Mouse (Mus musculus): Measurements from ENCODE around the gene Chmp4b.

Gene Chmp4b

DNA sequence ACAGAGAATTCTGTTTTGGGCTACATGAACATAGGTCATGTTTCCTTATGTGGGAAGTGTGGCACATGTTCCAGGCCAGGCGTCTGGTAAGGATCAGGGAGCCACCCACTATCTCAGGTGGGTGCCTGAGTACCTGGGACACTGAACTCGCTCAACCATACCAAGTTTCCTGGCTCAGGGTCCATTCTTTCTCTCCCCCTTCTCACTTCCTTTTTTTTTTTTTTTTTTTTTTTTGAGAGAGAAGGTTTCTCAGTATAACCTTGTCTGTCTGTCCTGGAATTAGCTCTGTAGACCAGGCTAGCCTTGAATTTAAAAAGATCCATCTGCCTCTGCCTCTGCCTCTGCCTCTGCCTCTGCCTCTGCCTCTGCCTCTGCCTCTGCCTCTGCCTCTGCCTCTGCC is 68.8 kb downstream of the Chmp4b start:
- no peak for DNase-seq (ENCODE audit: low spot score)

DNA sequence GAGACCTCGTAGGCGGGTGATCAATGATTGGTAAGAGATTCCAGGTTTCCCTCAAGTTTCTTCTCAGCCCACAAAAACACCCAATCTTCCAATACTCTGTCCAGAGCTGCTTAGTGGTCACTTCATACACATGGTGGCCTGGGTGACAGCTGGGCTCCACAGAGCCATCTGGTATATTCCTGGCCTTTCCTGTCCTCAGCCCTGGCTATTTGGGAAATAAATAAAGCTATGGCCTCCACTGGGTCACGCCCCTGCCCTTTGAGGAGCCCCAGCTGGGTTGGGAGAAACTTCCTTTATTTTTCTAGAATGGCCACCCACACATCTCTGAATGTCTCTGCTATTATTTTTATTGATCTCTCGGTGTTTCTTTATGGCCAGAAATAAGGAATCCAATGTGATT is 72.0 kb downstream of the Chmp4b start:
- DNase-seq (ENCODE audit: low spot score), result no peak

DNA sequence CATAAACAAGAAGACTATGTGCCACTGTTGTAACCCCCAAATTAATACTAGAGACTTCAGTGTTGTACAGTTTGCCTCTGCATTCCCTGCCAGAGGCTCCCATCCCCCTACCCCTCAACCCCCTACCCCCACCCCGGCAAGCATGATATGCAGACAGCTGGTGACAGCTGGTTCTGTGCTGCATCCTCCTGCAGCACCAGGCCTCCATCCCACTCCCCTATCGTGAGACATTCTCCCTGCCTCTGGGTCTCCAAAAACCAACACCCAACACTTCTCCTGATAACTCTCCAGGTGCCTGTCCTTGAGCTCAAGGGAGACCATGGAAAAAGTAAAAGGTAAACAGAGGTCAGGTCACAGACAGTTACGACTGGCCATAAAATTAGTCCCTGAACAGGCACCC is 78.2 kb downstream of the Chmp4b start:
- no peak for DNase-seq (ENCODE audit: low spot score)

DNA sequence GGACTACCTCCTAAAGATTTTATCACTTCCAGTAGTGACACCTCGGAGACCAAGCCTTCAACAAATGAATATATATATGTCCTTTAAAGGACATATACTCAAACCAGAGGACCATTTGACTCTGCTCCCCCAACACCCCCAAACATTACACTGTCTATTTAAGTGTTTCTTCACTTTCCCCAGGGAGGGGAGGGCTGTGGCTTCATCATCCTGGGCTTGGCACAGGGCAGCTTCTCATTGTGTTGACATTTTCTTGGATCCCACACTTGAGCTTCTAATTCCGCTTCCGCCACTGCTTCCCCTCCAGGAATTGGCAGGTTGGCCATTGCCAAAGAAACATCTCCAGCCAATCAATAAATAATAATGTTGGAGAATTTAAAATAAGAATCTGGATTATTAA is 79.3 kb downstream of the Chmp4b start:
- no peak for DNase-seq (ENCODE audit: low spot score)

DNA sequence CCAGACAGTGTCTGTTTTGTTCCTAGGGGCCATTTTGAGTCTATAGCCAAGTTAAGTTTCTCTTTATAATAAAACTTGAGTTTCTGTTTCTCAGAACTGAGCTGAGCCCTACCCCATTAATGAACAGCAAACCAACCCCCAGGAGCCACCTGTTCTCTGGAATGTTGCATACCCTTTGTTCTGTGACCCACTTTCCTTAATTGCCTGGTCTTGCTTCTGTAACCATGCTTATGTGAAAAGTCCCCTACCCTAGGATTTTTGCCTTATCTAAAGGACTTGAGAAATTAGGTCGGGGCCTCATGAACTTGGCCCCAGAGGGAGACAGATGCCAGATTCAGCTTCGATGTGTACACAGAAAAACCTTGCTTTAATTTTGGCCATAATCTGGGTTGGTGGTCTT is 80.4 kb downstream of the Chmp4b start:
- no peak for DNase-seq (ENCODE audit: low spot score)

DNA sequence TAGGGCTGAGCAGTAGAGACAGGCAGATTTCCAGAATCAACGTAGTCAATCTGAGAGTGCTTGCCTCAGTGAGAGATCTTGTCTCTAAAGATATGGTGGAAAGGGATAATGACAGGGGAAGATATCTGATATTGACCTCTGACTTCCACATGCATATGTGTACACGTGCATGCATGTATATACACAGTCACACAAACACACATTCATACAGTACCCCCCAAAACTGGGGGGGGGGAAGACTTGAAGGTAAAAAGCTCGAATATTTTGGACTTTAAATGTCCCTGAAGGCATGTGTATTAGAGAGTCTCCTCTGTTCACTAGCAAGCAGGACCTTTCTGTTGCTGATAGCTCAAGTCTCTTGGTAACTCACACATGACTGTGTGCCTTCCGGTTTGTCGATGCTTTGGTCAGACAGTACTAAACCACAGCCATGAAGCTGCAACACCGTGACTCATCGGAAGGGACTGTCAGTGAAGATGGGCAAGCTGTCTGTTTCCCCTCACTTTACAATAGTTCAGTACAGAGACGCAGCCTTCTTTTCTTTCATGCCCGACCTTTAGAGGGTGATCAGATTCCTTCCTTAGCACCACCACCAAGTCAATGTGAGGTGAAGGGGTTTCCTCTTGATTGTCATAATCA is 81.1 kb downstream of the Chmp4b start:
- DNase-seq (ENCODE audit: low spot score), result no peak

DNA sequence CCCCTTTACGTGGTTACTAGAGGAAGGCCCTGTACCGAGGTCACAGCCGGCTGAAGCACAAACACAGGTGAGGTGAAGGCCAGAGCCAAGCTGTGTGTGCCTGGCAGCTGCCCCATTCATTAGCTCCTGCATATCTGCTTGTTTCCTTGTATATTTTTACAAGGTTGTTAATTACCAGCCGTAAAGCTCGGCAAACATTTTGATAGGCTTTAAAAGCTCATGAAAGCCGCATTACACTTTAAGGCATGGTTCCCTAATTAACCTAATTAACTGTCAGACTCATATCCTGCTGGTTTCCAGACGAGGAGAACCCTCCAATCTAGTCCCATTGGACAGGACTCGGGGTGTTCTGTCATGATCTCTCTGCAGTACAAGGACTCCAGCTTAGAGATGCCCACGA is 83.5 kb downstream of the Chmp4b start:
- no peak for DNase-seq (ENCODE audit: low spot score)

DNA sequence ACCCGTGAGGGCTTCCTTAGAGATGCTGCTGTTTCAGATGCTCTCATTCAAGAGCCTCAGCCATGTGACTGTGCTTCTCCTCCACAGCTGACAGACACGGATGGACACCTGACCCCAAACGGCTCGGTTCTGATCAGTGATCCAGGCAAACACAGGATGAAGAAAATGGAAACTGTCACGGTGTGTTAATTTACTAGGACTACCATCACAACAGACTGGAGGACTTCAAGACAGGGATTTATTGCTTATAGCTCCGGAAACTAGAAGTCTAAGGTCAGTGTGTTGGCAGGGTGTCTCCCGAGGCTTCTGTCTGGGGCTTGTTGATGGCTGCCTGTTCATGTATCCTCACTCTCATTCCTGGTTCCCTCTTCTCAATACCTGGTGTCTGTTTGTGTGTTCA is 83.9 kb downstream of the Chmp4b start:
- DNase-seq (ENCODE audit: low spot score), result no peak

DNA sequence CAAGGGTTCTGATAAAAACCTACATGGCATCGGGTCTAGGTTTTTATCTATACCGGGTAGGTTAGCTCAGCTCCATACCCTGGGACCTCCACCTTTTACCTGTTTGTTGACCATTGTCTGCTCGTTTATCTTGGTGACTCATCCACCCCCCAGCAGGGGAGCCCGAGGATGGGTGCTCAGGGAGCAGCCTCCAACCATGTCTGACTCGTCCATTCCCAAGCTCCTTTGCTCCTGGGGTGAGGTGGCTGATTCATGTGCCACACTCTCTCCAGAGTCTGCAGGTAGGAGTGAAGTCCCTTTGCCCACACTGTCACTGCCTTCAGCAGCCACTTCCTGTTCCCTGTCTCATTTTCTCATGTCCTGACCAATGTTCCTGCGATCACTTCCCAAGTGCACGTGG is 84.5 kb downstream of the Chmp4b start:
- DNase-seq (ENCODE audit: low spot score), result no peak

DNA sequence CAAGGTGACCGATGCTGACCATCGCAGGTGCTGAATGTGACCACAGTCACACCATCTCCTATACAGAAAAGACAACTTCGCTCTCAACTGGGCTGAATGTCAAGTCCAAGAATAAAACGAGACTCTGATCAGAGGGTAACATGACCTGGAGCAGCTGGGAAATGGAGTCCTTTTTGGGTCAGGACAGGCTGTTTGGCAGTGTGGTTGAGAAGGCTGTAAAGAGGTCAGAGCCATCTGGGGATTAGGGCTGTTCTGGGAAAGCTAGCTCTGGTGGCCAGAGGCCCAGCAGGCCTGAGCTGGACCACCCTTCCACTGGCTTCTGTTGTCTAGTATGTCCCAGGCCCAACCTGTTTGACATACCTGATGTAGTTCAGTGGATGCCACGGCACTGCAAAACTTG is 87.1 kb downstream of the Chmp4b start:
- no peak for DNase-seq (ENCODE audit: low spot score)

DNA sequence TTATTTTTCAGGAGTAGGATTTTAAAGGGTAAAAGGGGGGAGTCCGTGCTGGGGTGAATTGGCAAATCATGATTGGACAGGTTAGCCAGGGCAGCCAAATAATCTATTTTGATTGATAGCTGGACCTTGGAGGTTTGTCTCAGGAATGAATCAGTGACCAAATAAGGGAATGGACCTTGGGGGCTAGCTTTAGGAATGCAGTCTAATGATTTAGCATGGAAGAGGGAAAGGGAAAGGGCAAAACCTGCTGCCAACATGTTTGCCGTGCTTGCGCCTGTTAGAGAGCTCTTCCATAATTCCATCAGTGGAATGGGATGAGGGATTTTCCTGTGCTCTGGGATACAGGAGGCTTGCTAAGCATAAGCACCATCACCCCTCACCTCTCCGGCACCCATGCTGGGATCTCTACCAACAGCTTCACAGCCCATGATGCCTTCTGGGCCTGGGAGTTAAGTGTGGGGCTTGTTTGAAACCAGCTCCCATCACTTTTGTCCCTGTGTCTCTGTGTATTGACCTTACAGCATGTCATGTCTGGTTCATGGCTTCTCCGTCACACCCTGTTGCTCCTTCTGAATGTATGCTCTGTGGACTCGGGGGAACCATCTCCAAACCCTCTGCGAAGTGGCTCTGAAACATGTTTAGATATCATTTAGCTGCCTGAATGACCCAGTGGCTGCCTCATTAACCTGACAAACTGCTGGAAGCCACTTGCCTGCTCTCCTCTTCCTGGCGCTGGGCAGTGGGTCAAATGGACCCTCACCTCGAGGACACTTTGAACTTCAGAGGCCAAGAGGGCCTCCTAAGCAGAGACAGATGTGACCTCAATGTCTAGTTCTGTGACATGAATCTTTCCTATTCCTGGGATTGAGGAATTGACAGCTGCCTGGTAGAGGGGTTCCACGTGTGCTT is 91.7 kb downstream of the Chmp4b start:
- no peak for DNase-seq (ENCODE audit: low spot score)

DNA sequence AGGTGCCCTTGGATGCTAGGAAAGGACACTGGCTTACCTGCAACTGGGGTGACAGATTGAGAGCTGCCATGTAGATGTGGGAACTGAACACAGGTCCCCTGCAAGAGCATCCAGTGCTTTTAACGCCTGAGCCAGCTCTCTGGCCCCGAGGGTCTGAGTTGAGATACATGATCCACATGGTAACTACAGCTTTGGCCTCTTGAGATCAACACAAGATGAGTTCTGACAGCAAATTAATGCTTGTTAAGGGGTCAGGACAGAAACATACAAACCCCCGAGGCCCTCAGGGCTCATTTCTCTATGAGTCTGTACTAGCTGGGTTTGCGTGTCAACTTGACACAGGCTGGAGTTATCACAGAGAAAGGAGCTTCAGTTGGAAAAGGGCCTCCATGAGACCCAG is 92.4 kb downstream of the Chmp4b start:
- no peak for DNase-seq (ENCODE audit: low spot score)
